Mouse (Mus musculus): ENCODE data around the gene Mon1b. TPM values are rescaled to one million over a fixed set of nuclear protein-coding genes. Genes with fewer than 3 reads are reported as not detected.

Mon1b gene
- polyA plus RNA-seq (2015; fragmentation: Nextera tagmentation; extraction: Ambion mirVana) = 2.7 and 3.2 TPM in 2 replicates

GRCm38 (mm10) chr8:113634670-113635591, at the start of gene Mon1b:
Gene Mon1b, plus strand, starts transcription at chr8:113635587.

DNA sequence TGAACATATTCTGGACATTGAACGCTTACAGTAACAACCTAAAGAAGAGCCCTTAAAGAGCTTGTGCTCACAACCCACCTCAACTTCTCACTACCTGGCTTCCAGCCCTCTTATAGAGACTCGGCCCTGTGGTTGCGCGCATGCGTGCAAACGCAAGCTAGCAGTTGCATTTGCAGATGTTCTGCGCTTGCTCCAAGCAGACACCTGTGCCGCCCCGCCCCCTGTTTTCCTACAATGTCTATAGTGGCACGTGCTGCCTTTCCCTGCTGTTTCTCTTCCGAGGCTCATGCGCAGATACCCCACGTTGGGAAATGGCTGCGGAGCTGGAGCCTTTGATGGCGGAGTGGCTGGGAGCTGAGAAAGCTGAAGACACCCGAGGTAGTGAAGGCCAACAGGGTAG, 7.5 kb downstream of the Mon1b start, which contains the start of gene Syce1l:
Gene Syce1l, plus strand, starts transcription at position 288 of the 400 bp plus-strand sequence.

Other genes with a start within 250 kb of the Mon1b start
- not detected in 2 replicates for gene Syce1l, start 7.6 kb downstream of the Mon1b start, polyA plus RNA-seq (2015; fragmentation: Nextera tagmentation; extraction: Ambion mirVana)
- gene Adamts18, start 213.2 kb downstream of the Mon1b start, polyA plus RNA-seq (2015; fragmentation: Nextera tagmentation; extraction: Ambion mirVana) = 0.12 and 0.18 TPM in 2 replicates

All from spleen, postnatal 0 days (tissue).